Mouse (Mus musculus): ENCODE data around the gene 2310022B05Rik. TPM values are rescaled to one million over a fixed set of nuclear protein-coding genes. Genes with fewer than 3 reads are reported as not detected.

The 2310022B05Rik gene
- polyA plus RNA-seq, 2 experiments: 50.7 to 89.4 TPM

DNA sequence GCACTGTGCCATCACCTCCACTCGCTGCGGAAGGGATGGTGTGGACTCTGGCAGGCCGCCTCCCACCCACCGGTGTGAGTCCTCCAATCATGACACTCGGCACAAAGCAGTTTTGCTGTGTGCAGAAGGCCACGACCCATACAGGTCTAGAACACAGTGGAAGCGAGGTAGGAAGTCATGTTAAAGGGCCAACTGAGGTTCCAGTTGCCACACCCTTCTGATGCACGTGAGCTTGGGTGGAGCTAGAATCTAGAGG is 28.0 kb downstream of the 2310022B05Rik start:
- Histone ChIP-seq H3K9me3 (ENCODE audit: control insufficient read depth, low read length) (no peaks in the 10 kb centered on the region), H3K9ac (ENCODE audit: low read depth, low read length, severe bottlenecking) (no peak overlapping the region), H3K4me1 (ENCODE audit: control insufficient read depth, insufficient read depth, low read length) (no peaks in the 10 kb centered on the region; the same call in 1 of the 2 replicates), H3K36me3 (ENCODE audit: control insufficient read depth, insufficient read depth, low read length) (peaks cover 40% of the 10 kb centered on the region), H3K4me2 (replicated peaks; ENCODE audit: low read depth, low read length, severe bottlenecking) (no peak overlapping the region), H3K27me3 (ENCODE audit: control insufficient read depth, insufficient read depth, low read length) (no peaks in the 10 kb centered on the region), H3K4me3 (replicated peaks; ENCODE audit: low read length) (no peak overlapping the region), H3K27ac (replicated peaks; ENCODE audit: low read depth, low read length) (no peak overlapping the region)
- ATAC-seq (ENCODE audit: low FRiP score, low read depth): no peak
- 86% methylated on average over 8 of the region's 8 CpGs for WGBS
- no peak for TF ChIP-seq POLR2A (IDR thresholded peaks at IDR 0.05; ENCODE audit: borderline replicate concordance, extremely low read depth, insufficient read depth, insufficient read length)
- DNase-seq (ENCODE audit: low spot score): no peak

DNA sequence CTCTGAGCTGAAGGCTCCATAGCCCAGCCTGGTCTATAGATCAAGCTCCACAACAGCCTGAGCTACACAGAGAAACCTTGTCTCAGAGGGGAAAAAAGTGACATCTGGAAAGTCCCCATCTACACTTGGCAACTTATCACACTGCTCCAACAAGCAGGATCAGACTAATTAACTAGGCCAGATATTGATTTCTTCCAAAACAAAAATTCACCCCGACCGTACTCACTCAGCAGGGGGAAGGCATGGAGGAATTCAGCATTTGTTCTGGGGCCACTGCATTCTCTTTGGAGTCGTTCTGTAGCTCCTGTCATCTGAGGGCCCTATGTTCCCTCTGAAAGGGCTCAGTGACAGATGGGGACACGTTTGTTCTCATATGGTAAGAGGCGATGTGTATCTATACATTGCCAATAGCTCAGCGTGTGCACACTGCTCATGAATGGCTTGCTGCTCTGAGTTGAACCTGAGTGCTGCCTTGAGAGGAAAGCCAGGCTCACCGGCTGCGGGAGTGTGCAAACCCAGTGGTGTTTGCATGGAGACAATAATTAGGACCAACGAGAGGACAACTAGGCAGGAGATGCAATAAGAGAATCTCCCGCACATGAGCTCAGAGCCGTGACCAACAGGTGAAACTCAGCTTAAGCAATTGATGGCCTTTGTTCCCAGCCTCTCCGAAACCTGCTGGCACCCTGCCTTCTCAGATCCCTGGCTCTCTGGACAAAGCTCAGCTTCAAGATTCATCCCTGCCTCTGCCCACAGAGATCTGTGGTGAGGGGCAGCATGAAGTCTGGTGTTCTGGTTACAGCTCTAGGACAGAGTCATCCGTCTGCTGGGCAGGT is 28.5 kb downstream of the 2310022B05Rik start:
- WGBS: 84% methylated on average over 13 of the region's 13 CpGs
- Histone ChIP-seq H3K36me3 (ENCODE audit: control insufficient read depth, insufficient read depth, low read length) (peaks cover 40% of the 10 kb centered on the region), H3K9ac (ENCODE audit: low read depth, low read length, severe bottlenecking) (no peak overlapping the region), H3K27ac (replicated peaks; ENCODE audit: low read depth, low read length) (no peak overlapping the region), H3K4me1 (ENCODE audit: control insufficient read depth, insufficient read depth, low read length) (no peaks in the 10 kb centered on the region; the same call in 1 of the 2 replicates), H3K9me3 (ENCODE audit: control insufficient read depth, low read length) (no peaks in the 10 kb centered on the region), H3K4me3 (replicated peaks; ENCODE audit: low read length) (no peak overlapping the region), H3K27me3 (ENCODE audit: control insufficient read depth, insufficient read depth, low read length) (no peaks in the 10 kb centered on the region), H3K4me2 (replicated peaks; ENCODE audit: low read depth, low read length, severe bottlenecking) (no peak overlapping the region)
- no peak for TF ChIP-seq POLR2A (IDR thresholded peaks at IDR 0.05; ENCODE audit: borderline replicate concordance, extremely low read depth, insufficient read depth, insufficient read length)
- DNase-seq (ENCODE audit: low spot score) (no peak), ATAC-seq (ENCODE audit: low FRiP score, low read depth) (no peak)

DNA sequence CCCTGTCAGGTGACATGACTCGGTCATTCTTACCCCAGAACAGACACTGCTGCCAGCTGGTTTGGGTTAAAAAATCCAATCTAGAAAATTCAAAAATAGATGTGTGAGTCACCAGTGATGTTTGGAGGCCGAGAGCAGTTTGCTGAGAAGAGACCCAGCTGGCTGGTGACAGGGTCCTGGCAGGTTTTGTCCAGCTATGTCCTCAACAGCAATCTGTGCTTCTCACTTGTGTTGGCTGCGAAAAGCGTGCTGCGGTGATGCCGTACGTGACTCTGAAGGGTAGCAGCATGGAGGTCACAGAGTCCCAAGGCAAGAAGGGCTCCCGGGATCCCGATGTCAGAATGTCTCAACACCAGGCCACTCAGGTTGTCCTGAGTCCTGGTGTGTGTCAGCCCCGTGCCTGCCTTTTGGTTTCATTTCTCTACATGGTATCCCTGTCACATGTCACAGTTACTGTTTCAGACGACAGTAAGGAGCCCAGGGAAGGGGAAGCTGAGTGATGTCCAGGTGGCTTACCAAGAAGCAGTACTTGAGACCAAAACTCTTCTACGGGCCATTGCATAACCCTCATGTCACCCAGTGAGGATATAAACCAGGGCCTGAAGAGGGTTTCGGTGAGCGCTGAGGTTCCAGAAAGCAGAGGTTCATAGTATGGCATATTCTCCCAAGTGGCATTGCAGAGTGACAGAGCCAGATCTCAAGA is 30.0 kb downstream of the 2310022B05Rik start:
- DNase-seq (ENCODE audit: low spot score) (no peak), ATAC-seq (ENCODE audit: low FRiP score, low read depth) (no peak)
- Histone ChIP-seq H3K27me3 (ENCODE audit: control insufficient read depth, insufficient read depth, low read length) (no peaks in the 10 kb centered on the region), H3K4me3 (replicated peaks; ENCODE audit: low read length) (no peak overlapping the region), H3K4me1 (ENCODE audit: control insufficient read depth, insufficient read depth, low read length) (no peaks in the 10 kb centered on the region; the same call in 1 of the 2 replicates), H3K9me3 (ENCODE audit: control insufficient read depth, low read length) (no peaks in the 10 kb centered on the region), H3K36me3 (ENCODE audit: control insufficient read depth, insufficient read depth, low read length) (peaks cover 27% of the 10 kb centered on the region), H3K27ac (replicated peaks; ENCODE audit: low read depth, low read length) (no peak overlapping the region), H3K9ac (ENCODE audit: low read depth, low read length, severe bottlenecking) (no peak overlapping the region), H3K4me2 (replicated peaks; ENCODE audit: low read depth, low read length, severe bottlenecking) (no peak overlapping the region)
- 85% methylated on average over 14 of the region's 14 CpGs for WGBS
- TF ChIP-seq POLR2A (IDR thresholded peaks at IDR 0.05; ENCODE audit: borderline replicate concordance, extremely low read depth, insufficient read depth, insufficient read length): no peak

DNA sequence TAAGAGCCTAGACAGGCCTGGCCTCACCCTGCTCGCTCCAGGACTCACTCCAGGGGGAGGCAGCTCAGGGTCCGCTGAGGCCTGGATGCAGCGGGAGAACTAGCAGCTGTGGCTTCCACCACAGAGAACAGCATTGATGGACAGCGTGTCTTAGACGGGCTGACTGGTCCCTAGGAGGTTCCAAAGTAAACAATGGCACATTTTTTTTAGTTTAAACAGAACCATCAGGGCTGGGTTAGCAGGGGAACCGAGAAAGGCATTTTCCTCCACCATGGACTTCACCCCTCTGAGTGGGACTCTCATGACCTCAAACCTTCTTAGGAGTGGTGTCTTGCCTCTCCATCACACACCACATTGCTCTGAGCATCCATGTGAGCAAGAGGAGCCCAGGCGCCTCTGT is 31.2 kb downstream of the 2310022B05Rik start:
- peaks cover 17% of the 10 kb centered on the region for H3K36me3 ChIP-seq (ENCODE audit: control insufficient read depth, insufficient read depth, low read length)
- no peak overlapping the region for H3K9ac ChIP-seq (ENCODE audit: low read depth, low read length, severe bottlenecking)
- no peaks in the 10 kb centered on the region; the same call in 1 of the 2 replicates for H3K4me1 ChIP-seq (ENCODE audit: control insufficient read depth, insufficient read depth, low read length)
- no peak for TF ChIP-seq POLR2A (IDR thresholded peaks at IDR 0.05; ENCODE audit: borderline replicate concordance, extremely low read depth, insufficient read depth, insufficient read length)
- H3K27me3 ChIP-seq (ENCODE audit: control insufficient read depth, insufficient read depth, low read length): no peaks in the 10 kb centered on the region
- no peak overlapping the region for H3K4me2 ChIP-seq (replicated peaks; ENCODE audit: low read depth, low read length, severe bottlenecking)
- no peak overlapping the region for H3K27ac ChIP-seq (replicated peaks; ENCODE audit: low read depth, low read length)
- ATAC-seq (ENCODE audit: low FRiP score, low read depth) (no peak), DNase-seq (ENCODE audit: low spot score) (no peak)
- 55% methylated on average over 7 of the region's 7 CpGs for WGBS
- no peak overlapping the region for H3K4me3 ChIP-seq (replicated peaks; ENCODE audit: low read length)
- no peaks in the 10 kb centered on the region for H3K9me3 ChIP-seq (ENCODE audit: control insufficient read depth, low read length)

DNA sequence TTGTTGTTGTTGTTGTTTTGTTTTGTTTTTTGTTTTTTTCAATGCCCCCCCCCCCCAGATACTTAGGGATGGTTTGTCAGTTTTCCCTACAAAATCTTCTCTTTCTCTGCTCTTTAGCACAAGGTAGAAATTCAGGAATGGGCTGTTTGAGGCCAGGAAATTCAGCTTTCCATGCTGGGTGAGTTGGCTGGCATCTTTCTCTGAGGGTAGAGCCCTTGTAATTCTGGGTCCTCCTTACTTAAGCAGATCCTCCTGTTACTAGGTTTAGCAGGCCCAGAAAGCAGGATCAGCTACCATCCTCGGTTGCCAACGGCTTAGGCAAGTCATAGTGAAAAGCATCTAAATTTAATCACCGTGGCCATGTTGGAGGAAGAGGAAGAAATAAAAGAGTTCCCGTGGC is 32.3 kb downstream of the 2310022B05Rik start:
- DNase-seq (ENCODE audit: low spot score) (no peak), ATAC-seq (ENCODE audit: low FRiP score, low read depth) (no peak)
- WGBS: 77% methylated on average over 4 of the region's 4 CpGs
- Histone ChIP-seq H3K36me3 (ENCODE audit: control insufficient read depth, insufficient read depth, low read length) (peaks cover 6% of the 10 kb centered on the region), H3K4me2 (replicated peaks; ENCODE audit: low read depth, low read length, severe bottlenecking) (no peak overlapping the region), H3K4me1 (ENCODE audit: control insufficient read depth, insufficient read depth, low read length) (no peaks in the 10 kb centered on the region; the same call in 1 of the 2 replicates), H3K4me3 (replicated peaks; ENCODE audit: low read length) (no peak overlapping the region), H3K9ac (ENCODE audit: low read depth, low read length, severe bottlenecking) (no peak overlapping the region), H3K27me3 (ENCODE audit: control insufficient read depth, insufficient read depth, low read length) (no peaks in the 10 kb centered on the region), H3K9me3 (ENCODE audit: control insufficient read depth, low read length) (no peaks in the 10 kb centered on the region), H3K27ac (replicated peaks; ENCODE audit: low read depth, low read length) (no peak overlapping the region)
- TF ChIP-seq POLR2A (IDR thresholded peaks at IDR 0.05; ENCODE audit: borderline replicate concordance, extremely low read depth, insufficient read depth, insufficient read length): no peak
